Mouse (Mus musculus): ENCODE measurements around the gene Eif2s1. TPM values are rescaled to one million over a fixed set of nuclear protein-coding genes. Genes with fewer than 3 reads are reported as not detected.

Gene Eif2s1
- polyA plus RNA-seq (2012; fragmentation: generic; extraction: Trizol) = 10 to 100 TPM in 1 of 2 experiments, 1 to 10 TPM in 1; 5.1 to 18.8 TPM

GRCm38 (mm10) chr12:78861496-78862253 is at the start of gene Eif2s1, which contains the start of gene Atp6v1d:
Gene Eif2s1 (plus strand): TSS chr12:78861819.
Gene Atp6v1d (minus strand): TSS chr12:78861638.

GRCm38 (mm10) chr12:78906707-78907162 is 45.1 kb downstream of the Eif2s1 start, which contains the start of gene Plek2:
Gene Plek2 (minus strand): TSS chr12:78906964.

Other genes starting within 250 kb of the Eif2s1 start
- gene Fam71d, start 170.3 kb upstream of the Eif2s1 start, polyA plus RNA-seq (2012; fragmentation: generic; extraction: Trizol) = not detected
- under 1 TPM; 0.29 to 0.99 TPM for gene Mpp5, start 112.9 kb upstream of the Eif2s1 start, polyA plus RNA-seq (2012; fragmentation: generic; extraction: Trizol)
- 10 to 100 TPM; 10.2 to 35.4 TPM for gene Atp6v1d, start 181 bp upstream of the Eif2s1 start, polyA plus RNA-seq (2012; fragmentation: generic; extraction: Trizol)
- under 1 TPM in 1 of 2 experiments, not detected in 1; 0.01 TPM for gene Plek2, start 45.1 kb downstream of the Eif2s1 start, polyA plus RNA-seq (2012; fragmentation: generic; extraction: Trizol)
- under 1 TPM; 0.05 to 0.70 TPM for gene Tmem229b, start 145.8 kb downstream of the Eif2s1 start, polyA plus RNA-seq (2012; fragmentation: generic; extraction: Trizol)
- gene Plekhh1, start 167.3 kb downstream of the Eif2s1 start, polyA plus RNA-seq (2012; fragmentation: generic; extraction: Trizol) = under 1 TPM; 0.04 to 0.09 TPM
- 1 to 10 TPM in 1 of 2 experiments, under 1 TPM in 1; 0.34 to 5.4 TPM for gene Pigh, start 227.8 kb downstream of the Eif2s1 start, polyA plus RNA-seq (2012; fragmentation: generic; extraction: Trizol)

All from C3H10T1/2 (cell line).